Mouse (Mus musculus) heart, postnatal 0 days (tissue): ENCODE results near the gene Bhlha9.

Source experiments
- CTCF ChIP-seq: IDR thresholded peaks from 2 replicates; pipeline ENCODE4 v1.5.1; 2016; ENCODE audit warnings: antibody characterized with exemption, control low read depth, low read depth
- EP300 ChIP-seq: IDR thresholded peaks from 2 replicates; pipeline ENCODE4 v1.6.1; 2016; ENCODE audit warnings: antibody characterized with exemption, low read depth

DNA sequence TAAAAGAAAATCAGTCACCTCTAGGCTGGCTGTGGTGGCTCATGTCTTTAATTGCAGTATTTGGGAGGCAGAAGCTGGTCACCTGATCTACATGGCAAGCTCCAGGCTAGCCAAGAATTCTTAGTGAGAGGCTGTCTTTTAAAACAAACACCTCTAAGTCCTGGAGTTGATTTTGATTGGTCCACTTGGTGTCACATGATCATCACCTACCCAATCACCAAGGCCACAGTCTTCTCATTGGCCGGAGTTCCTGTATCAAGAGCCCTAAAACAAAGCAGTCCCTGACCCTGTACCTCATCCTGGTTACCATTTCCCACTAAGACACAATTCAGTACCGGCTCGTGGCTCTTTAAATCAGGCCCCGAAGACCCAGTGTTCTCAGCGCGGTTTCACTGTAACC, 23.5 kb downstream of the Bhlha9 start:
- TF ChIP-seq EP300 (no peak), CTCF (no peak)
